Comparison of ENCODE assay signal across 8 mouse cellular contexts in genomic region chr2:33842983-33843577, GRCm38 (mm10). TPM values are rescaled to one million over a fixed set of nuclear protein-coding genes. Genes with fewer than 3 reads are reported as not detected.
A peak's percentile ranks its signal among the peaks of the same experiment; 100 is the strongest.
DNase-seq lines count a peak whose midpoint lies in the region; ATAC-seq and TF ChIP-seq lines count a peak whose summit lies in the region.

No protein-coding gene starts in this region.

- TF ChIP-seq CTCF in gastrocnemius, adult 2 months (IDR thresholded peaks at IDR 0.05), result no peak

- intact Hi-C loops in gastrocnemius, adult 2 months (cut with DNase I), result no loop called here

- peak; percentile 76 for ATAC-seq in erythroblast, adult 5-6 weeks (replicated peaks; ENCODE audit: low FRiP score, poor library complexity, severe bottlenecking)

- peak; percentile 92 for DNase-seq in c-Kit-negative CD71-positive TER-119-positive erythroid progenitor cells, embryonic 14.5 days (ENCODE audit: low read depth, low spot score)
- DNase-seq in kidney, adult 9 months, result peak; percentile 45
- DNase-seq in lung, postnatal 25 days (ENCODE audit: low spot score), result peak; percentile 39
- DNase-seq in gastrocnemius, adult 2 months, result no peak
- no peak for DNase-seq in cerebellum, adult 8-10 months
- no peak for DNase-seq in urinary bladder, postnatal 14 days (ENCODE audit: low spot score)
- DNase-seq in thymus, postnatal 25 days, result no peak

- H3K27ac ChIP-seq in gastrocnemius, adult 2 months, result no peak overlapping the region

- H3K4me3 ChIP-seq in gastrocnemius, adult 2 months, result no peak overlapping the region

RNA-seq across cellular contexts. Expression of gene Mvb12b, which starts 44.7 kb away (rescaled TPM):
- total RNA-seq in erythroblast, adult 5-6 weeks (2015; ENCODE audit: low replicate concordance), result 20.3 and 23.8 TPM in 2 replicates
- total RNA-seq in erythroblast, adult 5-6 weeks (2017; ENCODE audit: low replicate concordance), result 17.1 and 17.3 TPM in 2 replicates
- 10 to 100 TPM; 28.4 to 30.4 TPM for total RNA-seq in gastrocnemius, adult 2 months (2021)

Comparison
In these comparisons a context has a peak if more than half of its experiments do, and no peak if none do; other contexts are left out.
1. DNase-seq: peak in c-Kit-negative CD71-positive TER-119-positive erythroid progenitor cells, embryonic 14.5 days (single experiment), kidney, adult 9 months (single experiment) and lung, postnatal 25 days (single experiment); none in gastrocnemius, adult 2 months (single experiment), cerebellum, adult 8-10 months (single experiment), urinary bladder, postnatal 14 days (single experiment) and thymus, postnatal 25 days (single experiment).